28 mouse cellular contexts compared by ENCODE assay signal in the genomic region with DNA sequence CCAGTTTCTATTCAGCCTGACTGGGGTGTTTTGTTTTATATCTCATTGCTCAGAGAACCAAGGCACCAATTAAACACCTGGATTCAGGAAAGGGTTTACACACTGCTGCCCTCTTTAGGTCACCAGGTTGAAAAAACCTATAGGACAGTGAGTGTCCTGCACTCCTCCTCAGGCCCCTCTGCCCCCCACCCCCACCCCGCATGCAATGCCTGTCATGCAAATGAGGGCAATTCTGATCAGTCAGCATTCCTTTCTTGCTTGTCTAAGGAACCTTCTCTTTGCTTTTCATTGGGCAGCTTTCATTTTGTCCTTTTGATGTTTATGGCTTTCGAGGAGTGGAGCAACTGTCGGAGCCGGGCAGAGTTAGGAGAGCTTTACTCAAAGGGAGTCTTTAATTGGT.
DNase-seq lines count a peak whose midpoint lies in the region; ATAC-seq and TF ChIP-seq lines count a peak whose summit lies in the region.
"Had no signal": no experiment of that assay in that cellular context is flagged by ENCODE, and none has a peak within 500 bp of the region (broad histone marks: within the 10 kb centered on the region; RNA-seq: fewer than 3 reads in every experiment).

No protein-coding gene starts in this region.

- peak; percentile 55; the same call in 1 of the 2 replicates for ATAC-seq in forebrain, embryonic 11.5 days (replicated peaks; ENCODE audit: low FRiP score)
- no peak for ATAC-seq in forebrain, postnatal 0 days
- ATAC-seq: forebrain, embryonic 15.5 days; hindbrain, postnatal 0 days; inflammation-experienced regulatory T-cells, adult 6 months; intestine, embryonic 16.5 days; Patski had no signal

- H3K27ac ChIP-seq in forebrain, embryonic 11.5 days (ENCODE audit: low read depth, low read length): no peak overlapping the region
- H3K27ac ChIP-seq in forebrain, postnatal 0 days (ENCODE audit: low read depth, low read length): no peak overlapping the region
- H3K27ac ChIP-seq: embryonic facial prominence, embryonic 12.5 days; embryonic facial prominence, embryonic 15.5 days; forebrain, embryonic 12.5 days; forebrain, embryonic 15.5 days; heart, embryonic 10.5 days; heart, embryonic 13.5 days; hindbrain, embryonic 14.5 days; hindbrain, postnatal 0 days had no signal

- no peak overlapping the region for H3K9ac ChIP-seq in forebrain, embryonic 11.5 days (ENCODE audit: low read length)
- H3K9ac ChIP-seq in forebrain, postnatal 0 days: no peak overlapping the region
- H3K9ac ChIP-seq: embryonic facial prominence, embryonic 12.5 days; embryonic facial prominence, embryonic 15.5 days; forebrain, embryonic 12.5 days; forebrain, embryonic 15.5 days; heart, embryonic 13.5 days; hindbrain, embryonic 14.5 days had no signal

- no peak overlapping the region for H3K4me3 ChIP-seq in forebrain, embryonic 11.5 days (ENCODE audit: low read depth, low read length)
- H3K4me3 ChIP-seq in forebrain, postnatal 0 days (ENCODE audit: low read depth, low read length): no peak overlapping the region
- H3K4me3 ChIP-seq: embryonic facial prominence, embryonic 12.5 days; embryonic facial prominence, embryonic 15.5 days; forebrain, embryonic 12.5 days; forebrain, embryonic 15.5 days; heart, embryonic 10.5 days; heart, embryonic 13.5 days had no signal

- no peak for DNase-seq in forebrain, embryonic 11.5 days (ENCODE audit: low spot score)
- no peak for DNase-seq in forebrain, postnatal 0 days
- DNase-seq in ES-CJ7 (ENCODE audit: low read depth, low spot score) (peak; percentile 91), WW6 (ENCODE audit: low read depth, low spot score) (peak; percentile 42)
- DNase-seq in heart, adult 8-10 months (ENCODE audit: low spot score): no peak
- DNase-seq in lung, postnatal 36 days: no peak
- DNase-seq: adrenal gland, postnatal 10 days; adrenal gland, postnatal 36 days; cerebellum, adult 18-20 months; cerebellum, adult 9-10 months; cerebellum, postnatal 14 days; gastrocnemius, postnatal 10 days; heart, adult 18-20 months; heart, postnatal 14 days; heart, postnatal 4 days; kidney, adult 18-20 months had no signal

- H3K4me1 ChIP-seq in forebrain, embryonic 11.5 days (replicated peaks; ENCODE audit: control insufficient read depth, insufficient read depth, low read length): no peaks in the 10 kb centered on the region
- H3K4me1 ChIP-seq in forebrain, postnatal 0 days (ENCODE audit: insufficient read depth): no peaks in the 10 kb centered on the region
- H3K4me1 ChIP-seq: embryonic facial prominence, embryonic 12.5 days; embryonic facial prominence, embryonic 15.5 days; heart, embryonic 10.5 days; heart, embryonic 13.5 days had no signal

- H3K36me3 ChIP-seq in forebrain, embryonic 11.5 days (ENCODE audit: control insufficient read depth, insufficient read depth, low read length): no peaks in the 10 kb centered on the region
- H3K36me3 ChIP-seq in forebrain, postnatal 0 days (ENCODE audit: insufficient read depth): no peaks in the 10 kb centered on the region
- H3K36me3 ChIP-seq: embryonic facial prominence, embryonic 12.5 days; embryonic facial prominence, embryonic 15.5 days; forebrain, embryonic 12.5 days; forebrain, embryonic 15.5 days; G1E; heart, embryonic 10.5 days; heart, embryonic 13.5 days had no signal

- 16% methylated on average over 4 of the region's 4 CpGs for WGBS in forebrain, embryonic 11.5 days
- 18% methylated on average over 4 of the region's 4 CpGs for WGBS in forebrain, postnatal 0 days

- no peak for TF ChIP-seq CTCF in forebrain, postnatal 0 days (IDR thresholded peaks at IDR 0.05; ENCODE audit: low read depth)

- no peaks in the 10 kb centered on the region for H3K9me3 ChIP-seq in forebrain, embryonic 11.5 days (ENCODE audit: control insufficient read depth, low read length)
- no peaks in the 10 kb centered on the region for H3K9me3 ChIP-seq in forebrain, postnatal 0 days (ENCODE audit: low read length)
- H3K9me3 ChIP-seq: embryonic facial prominence, embryonic 12.5 days; embryonic facial prominence, embryonic 15.5 days; forebrain, embryonic 12.5 days; forebrain, embryonic 15.5 days; G1E; heart, embryonic 10.5 days; heart, embryonic 13.5 days had no signal

- no peaks in the 10 kb centered on the region for H3K27me3 ChIP-seq in forebrain, embryonic 11.5 days (ENCODE audit: control insufficient read depth, insufficient read depth, low read length)
- H3K27me3 ChIP-seq in forebrain, postnatal 0 days (ENCODE audit: insufficient read depth, low read length): no peaks in the 10 kb centered on the region
- H3K27me3 ChIP-seq: embryonic facial prominence, embryonic 12.5 days; embryonic facial prominence, embryonic 15.5 days; forebrain, embryonic 12.5 days; forebrain, embryonic 15.5 days; heart, embryonic 13.5 days; Patski had no signal

- no peak overlapping the region for H3K4me2 ChIP-seq in forebrain, embryonic 11.5 days (ENCODE audit: low read depth, low read length, severe bottlenecking)
- H3K4me2 ChIP-seq in forebrain, postnatal 0 days (ENCODE audit: low read depth): no peak overlapping the region
- H3K4me2 ChIP-seq: embryonic facial prominence, embryonic 12.5 days; embryonic facial prominence, embryonic 15.5 days; forebrain, embryonic 12.5 days; forebrain, embryonic 15.5 days; heart, embryonic 13.5 days; hindbrain, embryonic 14.5 days had no signal

Comparison
In these comparisons a context has a peak if more than half of its experiments do, and no peak if none do; other contexts are left out.
1. DNase-seq: peak in ES-CJ7 (single experiment) and WW6 (single experiment); none in forebrain, embryonic 11.5 days (single experiment), forebrain, postnatal 0 days (single experiment), heart, adult 8-10 months (single experiment) and lung, postnatal 36 days (single experiment).